Mouse (Mus musculus) olfactory bulb, adult 2 months (tissue): ENCODE results near the gene Celsr2.

Source experiments
- CTCF ChIP-seq: fragments of 200-500 bp; IDR thresholded peaks from 2 replicates; pipeline ENCODE4 v1.5.1; 2012; ENCODE audit warnings: low read depth, mild to moderate bottlenecking, low read length, moderate library complexity; ENCODE audit not compliant: insufficient read depth
- POLR2A ChIP-seq: fragments of 200-500 bp; IDR thresholded peaks from 2 replicates; pipeline ENCODE4 v1.6.1; 2012; ENCODE audit warnings: mild to moderate bottlenecking, low read depth, low read length, moderate library complexity; ENCODE audit not compliant: insufficient read depth

DNA sequence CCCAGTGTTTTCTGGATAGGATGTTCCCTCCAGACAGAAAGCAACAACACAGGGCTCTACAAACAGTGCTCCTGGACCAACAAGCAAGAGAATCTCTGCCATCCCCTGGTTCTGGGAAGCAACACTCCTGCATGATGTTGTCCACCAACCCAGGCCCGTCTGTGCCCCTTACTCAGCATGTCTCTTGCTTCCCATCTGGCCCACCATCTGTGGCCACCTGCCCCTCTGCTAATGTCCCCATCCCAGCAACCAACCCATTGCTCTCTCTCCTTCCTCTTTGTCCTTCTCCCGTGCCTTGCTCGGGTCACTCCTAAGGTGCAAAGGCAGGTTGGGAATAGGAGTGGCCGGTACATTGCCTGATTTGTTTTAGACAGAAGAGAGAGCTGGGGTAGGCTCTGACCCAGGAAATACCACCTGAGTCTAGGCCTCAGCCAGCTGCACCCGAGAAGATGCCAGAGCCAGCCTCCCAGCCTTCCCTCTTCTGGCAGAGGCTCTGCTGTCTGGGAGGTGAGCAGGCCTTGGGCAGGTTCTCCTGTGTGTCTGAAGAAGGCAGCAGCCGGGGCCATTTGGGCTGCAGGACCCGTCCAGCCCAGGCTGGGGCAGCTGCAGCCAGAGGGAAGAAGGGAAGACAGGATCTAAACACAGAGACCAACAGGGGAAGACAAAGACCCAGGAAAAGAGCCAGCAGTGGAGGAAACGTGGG lies 5.5 kb downstream of the Celsr2 start:
- TF ChIP-seq CTCF (no peak), POLR2A (no peak)
